Mouse (Mus musculus) embryonic facial prominence, embryonic 13.5 days (tissue): ENCODE measurements around the gene Man2a2. TPM values are rescaled to one million over a fixed set of nuclear protein-coding genes. Genes with fewer than 3 reads are reported as not detected.

Experiments used
- ATAC-seq: fragments of 200-750 bp; cut with Nextera tagmentation; 2 replicates; pipeline ENCODE4 v1.8.0; 2017; ENCODE audit warnings: low read depth; ENCODE audit not compliant: insufficient number of reproducible peaks, insufficient read depth, low FRiP score, low TSS enrichment
- H3K27ac ChIP-seq: fragments of 300-500 bp; sonication (generic); 2 replicates; pipeline ENCODE4 v1.5.1; 2015; ENCODE audit warnings: moderate library complexity, mild to moderate bottlenecking, inconsistent platforms
- H3K27me3 ChIP-seq: fragments of 300-500 bp; sonication (generic); 2 replicates; pipeline ENCODE4 v1.6.1; 2015; ENCODE audit warnings: mild to moderate bottlenecking, inconsistent platforms
- H3K36me3 ChIP-seq: fragments of 300-500 bp; sonication (generic); 2 replicates; pipeline ENCODE4 v1.6.1; 2015; ENCODE audit warnings: mild to moderate bottlenecking, inconsistent platforms
- H3K4me1 ChIP-seq: fragments of 300-500 bp; sonication (generic); 2 replicates; pipeline ENCODE4 v1.6.1; 2015; ENCODE audit warnings: inconsistent platforms
- H3K4me2 ChIP-seq: fragments of 300-500 bp; sonication (generic); 2 replicates; pipeline ENCODE4 v1.6.1; 2015; ENCODE audit warnings: moderate library complexity, mild to moderate bottlenecking, inconsistent platforms
- H3K4me3 ChIP-seq: fragments of 300-500 bp; sonication (generic); 2 replicates; pipeline ENCODE4 v1.5.1; 2015; ENCODE audit warnings: mild to moderate bottlenecking, inconsistent platforms
- H3K9ac ChIP-seq: fragments of 300-500 bp; sonication (generic); 2 replicates; pipeline ENCODE4 v1.6.1; 2015; ENCODE audit warnings: mild to moderate bottlenecking, inconsistent platforms
- H3K9me3 ChIP-seq: fragments of 300-500 bp; sonication (generic); 2 replicates; pipeline ENCODE4 v1.6.1; 2016; ENCODE audit warnings: inconsistent platforms
- WGBS: fragments of 180-500 bp; shearing (Covaris S2); methylation state at CpG from one replicate; pipeline ENCODE4 v1.1.7; 2015; ENCODE audit warnings: mixed read lengths; 5-methylcytosine and 5-hydroxymethylcytosine counted together
- polyA plus RNA-seq: library from polyadenylated mRNA; unstranded; fragments of >200 nt; fragmentation: Nextera tagmentation; extraction: Ambion mirVana; gene quantifications from 2 replicates; pipeline ENCODE4 v1.2.1, GENCODE M21; 2015

Gene Man2a2
- polyA plus RNA-seq: 25.3 and 28.7 TPM in 2 replicates

GRCm38 (mm10) chr7:80371041-80371751, at the start of gene Man2a2:
Gene Man2a2, minus strand, starts transcription at chr7:80371375.
- H3K27me3 ChIP-seq: no peaks in the 10 kb centered on the region
- ATAC-seq: peak; percentile 65
- peak within 1 kb of the TSS; percentile 92 for H3K27ac ChIP-seq
- peak within 1 kb of the TSS; percentile 87 for H3K9ac ChIP-seq
- no peaks in the 10 kb centered on the region for H3K9me3 ChIP-seq
- peak within 1 kb of the TSS; percentile 77 for H3K4me2 ChIP-seq
- under 1% methylated on average over 49 of the region's 86 CpGs for WGBS
- peaks cover 25% of the 10 kb centered on the region for H3K36me3 ChIP-seq
- H3K4me1 ChIP-seq: peaks cover 24% of the 10 kb centered on the region
- H3K4me3 ChIP-seq: peak within 1 kb of the TSS; percentile 88

GRCm38 (mm10) chr7:80420586-80420985, 49.4 kb upstream of the Man2a2 start:
- 90% methylated on average over 4 of the region's 4 CpGs for WGBS
- ATAC-seq: no peak

GRCm38 (mm10) chr7:80419278-80419677, 48.1 kb upstream of the Man2a2 start:
- H3K4me3 ChIP-seq: no peak overlapping the region
- no peak overlapping the region for H3K9ac ChIP-seq
- H3K4me1 ChIP-seq: peaks cover 9% of the 10 kb centered on the region
- no peak overlapping the region for H3K4me2 ChIP-seq
- ATAC-seq: no peak
- no peak overlapping the region for H3K27ac ChIP-seq
- no peaks in the 10 kb centered on the region for H3K27me3 ChIP-seq
- no peaks in the 10 kb centered on the region for H3K36me3 ChIP-seq
- WGBS: 70% methylated on average over 3 of the region's 3 CpGs
- no peaks in the 10 kb centered on the region for H3K9me3 ChIP-seq

More at GRCm38 (mm10) chr7:80420586-80420985, 49.4 kb upstream of the Man2a2 start:
- H3K4me1 ChIP-seq: peaks cover 9% of the 10 kb centered on the region
- no peak overlapping the region for H3K9ac ChIP-seq
- no peak overlapping the region for H3K4me3 ChIP-seq
- H3K27me3 ChIP-seq: no peaks in the 10 kb centered on the region
- no peak overlapping the region for H3K4me2 ChIP-seq
- no peak overlapping the region for H3K27ac ChIP-seq
- no peaks in the 10 kb centered on the region for H3K36me3 ChIP-seq
- no peaks in the 10 kb centered on the region for H3K9me3 ChIP-seq

GRCm38 (mm10) chr7:80418036-80418435, 46.9 kb upstream of the Man2a2 start:
- H3K9me3 ChIP-seq: no peaks in the 10 kb centered on the region
- no peak overlapping the region for H3K9ac ChIP-seq
- WGBS: 77% methylated on average over 3 of the region's 3 CpGs
- H3K4me3 ChIP-seq: no peak overlapping the region
- ATAC-seq: no peak
- H3K4me2 ChIP-seq: no peak overlapping the region
- no peaks in the 10 kb centered on the region for H3K27me3 ChIP-seq
- no peaks in the 10 kb centered on the region for H3K36me3 ChIP-seq
- H3K4me1 ChIP-seq: peaks cover 4% of the 10 kb centered on the region
- no peak overlapping the region for H3K27ac ChIP-seq

GRCm38 (mm10) chr7:80417601-80418000, 46.4 kb upstream of the Man2a2 start:
- no peaks in the 10 kb centered on the region for H3K27me3 ChIP-seq
- H3K9ac ChIP-seq: no peak overlapping the region
- H3K36me3 ChIP-seq: no peaks in the 10 kb centered on the region
- no peak overlapping the region for H3K4me3 ChIP-seq
- no peak overlapping the region for H3K27ac ChIP-seq
- ATAC-seq: no peak
- H3K4me1 ChIP-seq: 0 out of 2 replicates have a peak, but pooled peaks cover under 1% of the 10 kb centered on the region
- H3K9me3 ChIP-seq: no peaks in the 10 kb centered on the region
- H3K4me2 ChIP-seq: no peak overlapping the region

DNA sequence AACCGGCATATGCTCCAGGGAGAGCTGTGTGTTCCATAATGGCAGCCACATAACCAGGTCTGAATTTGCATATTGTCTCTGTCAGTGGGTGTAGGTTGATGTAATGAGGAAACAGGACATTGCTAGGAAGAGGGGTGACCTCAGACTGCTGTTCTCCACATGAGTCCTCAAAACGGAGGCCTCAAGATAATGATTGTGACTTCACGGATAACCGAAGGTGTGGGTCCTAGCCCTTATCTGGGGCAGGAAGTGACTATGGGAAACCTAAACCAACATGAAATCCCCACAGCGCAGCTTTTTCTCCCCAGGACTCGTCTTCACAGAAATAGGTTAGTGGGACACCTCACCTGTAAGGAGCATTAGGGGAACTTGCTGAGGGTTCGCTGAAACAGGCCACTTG, 45.8 kb upstream of the Man2a2 start:
- WGBS: 87% methylated on average over 7 of the region's 7 CpGs

GRCm38 (mm10) chr7:80414303-80414855, 43.2 kb upstream of the Man2a2 start:
- H3K4me1 ChIP-seq: no peaks in the 10 kb centered on the region
- H3K4me3 ChIP-seq: no peak overlapping the region
- no peak overlapping the region for H3K27ac ChIP-seq
- ATAC-seq: no peak
- no peaks in the 10 kb centered on the region for H3K27me3 ChIP-seq
- H3K36me3 ChIP-seq: no peaks in the 10 kb centered on the region
- H3K4me2 ChIP-seq: no peak overlapping the region
- no peaks in the 10 kb centered on the region for H3K9me3 ChIP-seq
- H3K9ac ChIP-seq: no peak overlapping the region
- 80% methylated on average over 7 of the region's 7 CpGs for WGBS

More for the DNA sequence above, 45.8 kb upstream of the Man2a2 start:
- Histone ChIP-seq H3K27me3 (no peaks in the 10 kb centered on the region), H3K27ac (no peak overlapping the region), H3K36me3 (no peaks in the 10 kb centered on the region), H3K4me2 (no peak overlapping the region), H3K4me3 (no peak overlapping the region), H3K9me3 (no peaks in the 10 kb centered on the region), H3K4me1 (no peaks in the 10 kb centered on the region), H3K9ac (no peak overlapping the region)
- ATAC-seq: no peak

DNA sequence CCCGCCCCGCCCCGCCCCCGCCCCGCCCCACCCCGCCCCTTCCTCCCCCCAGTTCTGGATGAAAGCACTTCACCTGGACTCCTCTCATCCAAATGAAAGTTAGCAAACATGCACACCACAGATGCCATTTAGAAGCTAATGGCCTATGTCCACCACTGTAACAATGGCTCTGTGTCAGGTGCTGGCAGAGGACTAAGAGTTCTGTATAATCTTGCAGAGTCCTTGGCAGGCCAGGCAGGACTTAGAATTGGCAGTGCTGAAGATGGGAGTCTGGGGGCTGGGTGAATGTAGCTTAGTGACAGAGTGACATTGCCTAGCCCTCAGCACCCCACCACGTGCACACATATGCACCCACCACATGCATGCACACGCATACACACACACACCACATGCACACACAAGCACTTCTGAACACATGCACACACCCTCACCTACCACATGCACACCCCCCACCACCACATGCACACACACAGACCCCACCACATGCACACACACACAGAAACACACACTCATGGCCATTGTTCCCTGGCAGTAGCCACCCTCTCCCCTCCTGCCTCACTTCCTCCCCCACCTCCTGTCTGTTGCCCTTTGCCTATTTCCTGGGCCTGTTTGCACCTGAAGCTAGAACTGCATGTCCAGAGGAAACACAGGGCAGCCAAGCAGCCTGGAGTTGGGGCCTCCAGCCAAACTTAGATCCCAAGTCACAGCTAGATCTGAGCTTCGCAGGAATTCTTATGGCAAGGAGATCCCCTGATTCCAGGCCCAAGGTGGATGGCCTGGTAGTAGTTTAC, 42.5 kb upstream of the Man2a2 start:
- Histone ChIP-seq H3K36me3 (no peaks in the 10 kb centered on the region), H3K27ac (no peak overlapping the region), H3K4me3 (no peak overlapping the region), H3K27me3 (no peaks in the 10 kb centered on the region), H3K9ac (no peak overlapping the region), H3K4me2 (no peak overlapping the region), H3K9me3 (no peaks in the 10 kb centered on the region), H3K4me1 (no peaks in the 10 kb centered on the region)
- no peak for ATAC-seq
- 87% methylated on average over 9 of the region's 9 CpGs for WGBS

DNA sequence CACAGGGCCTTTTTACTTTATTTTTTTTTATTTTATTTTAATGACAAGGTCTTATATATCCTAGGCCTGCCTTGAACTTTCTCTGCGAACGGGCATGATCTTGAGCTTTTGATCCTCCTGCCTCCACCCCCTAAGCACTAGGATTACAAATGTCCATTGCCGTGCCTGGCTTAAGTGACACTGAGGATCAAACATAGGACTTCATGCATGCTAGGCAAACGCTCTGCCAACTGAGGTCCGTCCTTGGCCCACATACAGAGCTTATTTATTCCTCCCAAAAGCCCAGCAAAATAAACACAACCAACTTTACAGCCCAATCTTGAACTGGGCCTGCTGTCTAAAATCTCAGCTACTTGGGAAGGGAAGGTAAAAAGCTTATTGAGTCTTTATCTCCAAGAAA, 41.6 kb upstream of the Man2a2 start:
- Histone ChIP-seq H3K4me2 (no peak overlapping the region), H3K36me3 (no peaks in the 10 kb centered on the region), H3K9ac (no peak overlapping the region), H3K9me3 (no peaks in the 10 kb centered on the region), H3K4me3 (no peak overlapping the region), H3K4me1 (no peaks in the 10 kb centered on the region), H3K27me3 (no peaks in the 10 kb centered on the region), H3K27ac (no peak overlapping the region)
- 72% methylated on average over 5 of the region's 5 CpGs for WGBS
- no peak for ATAC-seq

DNA sequence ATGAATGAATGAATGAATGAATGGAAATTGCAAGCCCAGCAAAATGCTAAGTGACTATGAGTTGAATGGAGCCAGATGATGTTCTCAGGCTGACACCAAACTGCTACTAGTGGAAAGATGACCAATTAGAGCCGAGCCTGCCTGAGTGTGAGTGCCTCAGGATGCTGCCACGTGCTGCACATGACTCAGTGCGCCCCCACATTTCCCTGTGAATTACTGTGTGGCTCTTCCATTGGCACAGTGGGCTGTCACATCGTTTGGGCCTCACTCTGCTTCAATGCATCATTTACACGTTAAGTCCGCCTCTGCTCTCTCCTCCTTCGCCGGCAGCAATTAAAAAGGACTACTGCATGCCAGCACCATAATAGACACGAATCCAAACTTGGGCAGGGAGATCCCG, 41.1 kb upstream of the Man2a2 start:
- Histone ChIP-seq H3K4me2 (no peak overlapping the region), H3K27ac (no peak overlapping the region), H3K4me3 (no peak overlapping the region), H3K4me1 (no peaks in the 10 kb centered on the region), H3K9ac (no peak overlapping the region), H3K27me3 (no peaks in the 10 kb centered on the region), H3K36me3 (no peaks in the 10 kb centered on the region), H3K9me3 (no peaks in the 10 kb centered on the region)
- 72% methylated on average over 10 of the region's 10 CpGs for WGBS
- no peak for ATAC-seq

DNA sequence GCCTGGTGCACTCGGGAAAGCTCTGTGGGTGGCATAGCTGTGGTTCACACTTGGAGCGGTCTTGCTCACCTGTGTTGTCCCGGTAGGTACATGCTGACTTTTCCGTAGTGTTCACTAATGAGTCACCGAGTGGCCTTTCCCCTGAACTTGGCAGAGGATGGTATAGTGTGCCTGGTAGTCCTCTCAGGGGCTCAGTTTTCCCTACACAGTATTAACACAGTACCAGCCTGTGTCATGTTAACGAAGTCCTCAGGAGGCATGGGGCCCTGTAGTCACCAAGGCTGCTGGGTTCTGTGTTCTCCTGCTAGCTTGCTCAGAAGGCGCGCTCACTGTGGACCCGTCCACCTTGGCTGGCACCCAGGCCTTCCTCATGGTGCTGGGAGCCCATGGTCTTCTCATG, 39.2 kb upstream of the Man2a2 start:
- H3K27me3 ChIP-seq: no peaks in the 10 kb centered on the region
- H3K27ac ChIP-seq: no peak overlapping the region
- no peaks in the 10 kb centered on the region for H3K9me3 ChIP-seq
- H3K4me2 ChIP-seq: no peak overlapping the region
- no peaks in the 10 kb centered on the region for H3K4me1 ChIP-seq
- WGBS: 82% methylated on average over 9 of the region's 9 CpGs
- no peak overlapping the region for H3K9ac ChIP-seq
- ATAC-seq: no peak
- no peaks in the 10 kb centered on the region for H3K36me3 ChIP-seq
- H3K4me3 ChIP-seq: no peak overlapping the region
